Mouse (Mus musculus): ENCODE measurements around the gene Nt5dc1.

- no peak for TF ChIP-seq CTCF (IDR thresholded peaks at IDR 0.05; ENCODE audit: insufficient read depth, low read length)
- TF ChIP-seq POLR2A (IDR thresholded peaks at IDR 0.05; ENCODE audit: borderline replicate concordance, extremely low read depth, low read depth, low read length): no peak
Measured at GRCm38 (mm10) chr10:34341014-34341413, 77.3 kb downstream of the Nt5dc1 start.

Measured in lung, adult 2 months (tissue).